ENCODE assay signal across 19 mouse cellular contexts in genomic region chr19:43583595-43583994, GRCm38 (mm10). TPM values are rescaled to one million over a fixed set of nuclear protein-coding genes. Genes with fewer than 3 reads are reported as not detected.
A peak's percentile ranks its signal among the peaks of the same experiment; 100 is the strongest.
DNase-seq lines count a peak whose midpoint lies in the region; ATAC-seq lines count a peak whose summit lies in the region.
"Had no signal": no experiment of that assay in that cellular context is flagged by ENCODE, and none has a peak within 500 bp of the region (broad histone marks: within the 10 kb centered on the region; RNA-seq: fewer than 3 reads in every experiment).

No protein-coding gene starts in this region.

- H3K4me2 ChIP-seq in heart, embryonic 14.5 days (ENCODE audit: low read length): peak overlapping the region; percentile 27; the same call in 1 of the 2 replicates
- H3K4me2 ChIP-seq in neural tube, embryonic 15.5 days: no peak overlapping the region
- H3K4me2 ChIP-seq in liver, embryonic 11.5 days: no peak overlapping the region
- H3K4me2 ChIP-seq: limb, embryonic 15.5 days; lung, embryonic 15.5 days; midbrain, embryonic 13.5 days had no signal

- H3K9ac ChIP-seq in heart, embryonic 14.5 days (ENCODE audit: low read length): no peak overlapping the region
- no peak overlapping the region for H3K9ac ChIP-seq in neural tube, embryonic 15.5 days (replicated peaks)
- no peak overlapping the region for H3K9ac ChIP-seq in liver, embryonic 11.5 days (ENCODE audit: low read depth, low read length)
- H3K9ac ChIP-seq: forebrain, postnatal 0 days; limb, embryonic 15.5 days; lung, embryonic 15.5 days; midbrain, embryonic 13.5 days had no signal

- H3K27me3 ChIP-seq in heart, embryonic 14.5 days (ENCODE audit: control insufficient read depth, insufficient read depth, low read length): peaks cover 77% of the 10 kb centered on the region
- peaks cover 80% of the 10 kb centered on the region for H3K27me3 ChIP-seq in neural tube, embryonic 15.5 days (replicated peaks)
- H3K27me3 ChIP-seq in liver, embryonic 11.5 days (replicated peaks; ENCODE audit: control insufficient read depth, insufficient read depth, low read length): peaks cover 59% of the 10 kb centered on the region

- H3K36me3 ChIP-seq in heart, embryonic 14.5 days (ENCODE audit: control insufficient read depth, insufficient read depth, low read length): no peaks in the 10 kb centered on the region
- H3K36me3 ChIP-seq in neural tube, embryonic 15.5 days: no peaks in the 10 kb centered on the region
- H3K36me3 ChIP-seq in liver, embryonic 11.5 days (ENCODE audit: control insufficient read depth, insufficient read depth, low read length): no peaks in the 10 kb centered on the region
- H3K36me3 ChIP-seq: limb, embryonic 15.5 days; lung, embryonic 15.5 days; midbrain, embryonic 13.5 days had no signal

- DNase-seq in heart, postnatal 25 days (ENCODE audit: low spot score): no peak
- peak; percentile 29 for DNase-seq in neural tube, embryonic 10.5 days (ENCODE audit: extremely low spot score, low spot score)
- DNase-seq in lung, postnatal 14 days: peak; percentile 14
- DNase-seq in liver, embryonic 11.5 days (ENCODE audit: low spot score): no peak
- no peak for DNase-seq in adrenal gland, adult 8-10 months
- DNase-seq: cerebellum, postnatal 14 days; forebrain, postnatal 0 days; gastrocnemius, adult 2 months; right cerebral cortex, postnatal 4 days had no signal

- H3K9me3 ChIP-seq in heart, embryonic 14.5 days (ENCODE audit: control insufficient read depth, low read length): no peaks in the 10 kb centered on the region
- no peaks in the 10 kb centered on the region for H3K9me3 ChIP-seq in neural tube, embryonic 15.5 days (replicated peaks)
- no peaks in the 10 kb centered on the region for H3K9me3 ChIP-seq in liver, embryonic 11.5 days (ENCODE audit: control insufficient read depth, low read length)
- H3K9me3 ChIP-seq: limb, embryonic 15.5 days; lung, embryonic 15.5 days; midbrain, embryonic 13.5 days had no signal

- no peak overlapping the region for H3K27ac ChIP-seq in heart, embryonic 14.5 days (replicated peaks in 1 of 2; ENCODE audit: control insufficient read depth in 1 of 2, insufficient read depth in 1 of 2, low read depth in 2 of 2, low read length in 2 of 2)
- no peak overlapping the region for H3K27ac ChIP-seq in neural tube, embryonic 15.5 days (replicated peaks)
- no peak overlapping the region for H3K27ac ChIP-seq in liver, embryonic 11.5 days (ENCODE audit: low read depth, low read length)
- H3K27ac ChIP-seq: gastrocnemius, adult 2 months; hindbrain, postnatal 0 days; limb, embryonic 15.5 days; lung, embryonic 15.5 days; midbrain, embryonic 13.5 days had no signal

- no peak overlapping the region for H3K4me3 ChIP-seq in heart, embryonic 14.5 days (ENCODE audit: control insufficient read depth in 1 of 2, insufficient read depth in 1 of 2, low read depth in 1 of 2, low read length in 2 of 2)
- H3K4me3 ChIP-seq in neural tube, embryonic 15.5 days (replicated peaks): no peak overlapping the region
- H3K4me3 ChIP-seq in liver, embryonic 11.5 days (ENCODE audit: low read depth, low read length): no peak overlapping the region
- H3K4me3 ChIP-seq: gastrocnemius, adult 2 months; limb, embryonic 15.5 days; lung, embryonic 15.5 days; midbrain, embryonic 13.5 days had no signal

- H3K4me1 ChIP-seq in heart, embryonic 14.5 days (ENCODE audit: control insufficient read depth in 2 of 2, insufficient read depth in 2 of 2, low read length in 2 of 2): peaks cover 4 to 5% of the 10 kb centered on the region in 2 experiments; a peak in 2 of 4 replicates
- peaks cover 5% of the 10 kb centered on the region for H3K4me1 ChIP-seq in neural tube, embryonic 15.5 days
- H3K4me1 ChIP-seq in liver, embryonic 11.5 days (replicated peaks; ENCODE audit: control insufficient read depth, insufficient read depth, low read length): no peaks in the 10 kb centered on the region

- no peak for ATAC-seq in heart, embryonic 14.5 days (ENCODE audit: insufficient number of reproducible peaks, insufficient read depth, low FRiP score, low read depth)
- no peak for ATAC-seq in neural tube, embryonic 15.5 days (ENCODE audit: low FRiP score)
- ATAC-seq in liver, embryonic 11.5 days (replicated peaks; ENCODE audit: low FRiP score): no peak
- ATAC-seq: CD4-positive, CD25-positive, alpha-beta regulatory T cell, adult 4 months; forebrain, postnatal 0 days; hindbrain, postnatal 0 days; midbrain, embryonic 13.5 days had no signal

- WGBS in heart, embryonic 14.5 days: 3% methylated on average over 17 of the region's 17 CpGs
- 2% methylated on average over 17 of the region's 17 CpGs for WGBS in neural tube, embryonic 15.5 days
- 3% methylated on average over 17 of the region's 17 CpGs for WGBS in liver, embryonic 11.5 days

- intact Hi-C loops in heart, postnatal 25 days (cut with DNase I): no loop called here

RNA-seq across cellular contexts. Expression of gene Nkx2-3, which starts 28.5 kb away (rescaled TPM):
- not detected in 2 replicates for polyA plus RNA-seq in heart, embryonic 14.5 days (2014; fragmentation: Nextera tagmentation; extraction: Ambion mirVana)
- total RNA-seq in heart, postnatal 25 days (2021): not detected
- 5.5 TPM in 1 of 2 replicates, not detected in the other for polyA plus RNA-seq in neural tube, embryonic 15.5 days (2015; fragmentation: Nextera tagmentation; extraction: Ambion mirVana)
- polyA plus RNA-seq in liver, embryonic 11.5 days (2014; fragmentation: Nextera tagmentation; extraction: Ambion mirVana): 1.2 and 2.3 TPM in 2 replicates
- not detected for total RNA-seq in adrenal gland, adult 8-10 months (2022)
- total RNA-seq: gastrocnemius, adult 2 months; hindbrain, postnatal 0 days; layer of hippocampus, adult 8-10 months; left cerebral cortex, adult 8-10 months had no signal
- polyA plus RNA-seq: CD4-positive, CD25-positive, alpha-beta regulatory T cell, adult 4 months; hindbrain, postnatal 0 days; limb, embryonic 15.5 days; lung, embryonic 15.5 days; thymus, postnatal 0 days had no signal

RNA-seq across cellular contexts. Expression of gene Got1, which starts 59.2 kb away (rescaled TPM):
- polyA plus RNA-seq in heart, embryonic 14.5 days (2014; fragmentation: Nextera tagmentation; extraction: Ambion mirVana): 149 and 168 TPM in 2 replicates
- total RNA-seq in heart, postnatal 25 days (2021): 1,000 to 10,000 TPM in 1 of 2 experiments, 100 to 1,000 TPM in 1; 915 to 1,100 TPM
- polyA plus RNA-seq in neural tube, embryonic 15.5 days (2015; fragmentation: Nextera tagmentation; extraction: Ambion mirVana): 118 and 127 TPM in 2 replicates
- 33.7 and 37.2 TPM in 2 replicates for polyA plus RNA-seq in liver, embryonic 11.5 days (2014; fragmentation: Nextera tagmentation; extraction: Ambion mirVana)
- total RNA-seq in adrenal gland, adult 8-10 months (2022): 100 to 1,000 TPM; 106 to 317 (median 154) TPM

Comparison
In these comparisons a context has a peak if more than half of its experiments do, and no peak if none do; other contexts are left out.
1. DNase-seq: peak in neural tube, embryonic 10.5 days (single experiment) and lung, postnatal 14 days (single experiment); none in heart, postnatal 25 days (single experiment), liver, embryonic 11.5 days (single experiment) and adrenal gland, adult 8-10 months (single experiment).